Mouse (Mus musculus) lung, adult 18-20 months (tissue): Measurements from ENCODE around the gene Tsr3.
A peak's percentile ranks its signal among the peaks of the same experiment; 100 is the strongest.

Source experiments
- DNase-seq, 2 experiments: peaks; one replicate each; pipeline ENCODE4 v3.0.0; 2022; ENCODE audit warnings: mixed read lengths in 2 of 2

The Tsr3 gene

GRCm38 (mm10) chr17:25244239-25244638, 4.3 kb downstream of the Tsr3 start:
- DNase-seq, result no peak

DNA sequence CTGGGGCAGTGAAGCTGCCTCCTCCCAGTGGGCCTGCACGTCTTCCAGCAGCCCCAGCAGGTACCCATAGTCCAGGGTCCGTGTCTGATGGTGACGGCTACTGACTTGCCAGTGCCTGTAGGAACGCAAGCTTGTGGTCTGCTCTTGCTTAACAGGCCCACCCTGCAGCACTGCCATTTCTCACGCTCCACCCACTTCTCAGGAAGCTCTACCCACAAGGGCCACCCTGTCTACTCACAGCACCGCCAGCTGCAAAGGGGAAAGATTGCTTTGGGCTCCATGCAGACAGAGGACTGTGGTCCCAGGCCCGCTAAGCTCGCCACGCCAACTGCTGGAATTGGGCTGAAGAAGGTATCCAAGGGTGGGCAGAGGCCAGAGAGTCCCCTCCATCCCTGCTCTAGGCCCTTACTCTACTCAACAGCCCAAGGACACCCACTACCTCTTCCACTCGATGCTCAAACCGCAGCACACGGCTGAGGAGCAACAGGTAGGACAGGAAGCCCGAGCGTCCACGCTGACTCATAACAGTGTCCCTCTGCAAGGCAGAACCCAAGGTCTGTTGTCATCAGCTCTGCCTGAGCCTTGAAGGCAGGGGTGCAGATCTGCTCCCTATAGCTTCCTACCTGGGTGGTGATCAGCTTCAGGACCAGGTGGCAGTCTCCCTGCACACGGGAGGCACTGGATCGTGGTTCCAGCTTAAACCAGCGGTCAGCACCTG, 8.2 kb downstream of the Tsr3 start:
- DNase-seq, result no peak

GRCm38 (mm10) chr17:25250181-25250835, 10.3 kb downstream of the Tsr3 start:
- no peak for DNase-seq

DNA sequence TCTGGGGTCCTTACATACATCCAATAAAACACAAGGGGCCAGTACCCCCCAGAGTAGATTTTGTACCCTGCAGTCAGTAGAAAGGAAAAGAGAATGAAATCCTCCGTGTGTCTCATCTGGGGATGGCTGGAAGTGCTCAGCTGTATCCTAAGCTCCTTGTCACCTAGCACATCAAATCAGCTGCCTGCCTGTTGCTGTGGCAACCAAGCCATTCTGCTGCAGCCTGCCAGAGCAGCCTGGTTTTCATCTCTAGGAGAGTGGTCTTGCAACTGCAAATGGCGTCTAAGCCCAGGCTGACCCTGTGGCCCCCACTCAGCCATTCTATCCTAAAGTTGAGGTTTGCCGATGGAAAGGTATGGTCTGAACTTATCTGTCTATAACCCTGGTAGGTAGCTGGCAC, 12.7 kb downstream of the Tsr3 start:
- no peak for DNase-seq

DNA sequence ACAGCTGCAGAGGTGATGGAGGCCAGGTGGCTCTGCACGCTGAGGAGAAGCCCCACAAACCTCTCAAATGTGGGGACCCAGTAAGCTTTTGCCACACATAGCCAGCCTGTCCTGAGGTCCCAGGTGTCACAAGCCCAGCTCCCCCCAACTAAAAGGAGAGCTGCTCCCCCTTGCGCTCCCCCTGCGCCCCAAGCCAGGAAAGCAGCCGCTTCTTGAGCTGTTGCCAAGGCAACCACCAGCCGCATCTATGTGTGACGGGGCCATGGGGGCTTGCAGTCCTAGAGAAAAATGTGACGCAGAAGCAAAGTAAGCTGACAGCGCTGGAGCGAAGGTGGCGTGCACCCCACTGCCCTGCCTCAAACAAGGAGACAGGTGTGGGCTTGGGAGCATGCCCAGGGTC, 13.8 kb downstream of the Tsr3 start:
- DNase-seq, result no peak

DNA sequence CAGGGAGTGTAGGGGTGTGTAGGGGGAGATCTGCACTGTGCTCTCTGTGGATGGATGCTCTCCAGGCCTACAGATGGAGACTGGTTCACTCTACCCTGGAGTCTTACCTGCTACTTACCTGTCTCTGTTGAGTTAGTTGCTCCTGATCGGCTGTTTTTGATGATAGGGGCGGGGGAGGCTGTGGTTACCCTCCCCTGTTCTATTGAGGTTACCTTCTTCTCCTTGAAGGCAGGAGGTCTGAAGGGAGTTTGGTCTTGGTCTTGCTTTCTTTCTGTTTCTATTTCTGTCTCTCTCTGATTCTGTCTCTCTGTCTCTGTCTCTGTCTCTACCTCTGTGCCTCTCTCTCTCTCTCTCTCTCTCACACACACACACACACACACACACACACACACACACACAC, 15.1 kb downstream of the Tsr3 start:
- no peak for DNase-seq

DNA sequence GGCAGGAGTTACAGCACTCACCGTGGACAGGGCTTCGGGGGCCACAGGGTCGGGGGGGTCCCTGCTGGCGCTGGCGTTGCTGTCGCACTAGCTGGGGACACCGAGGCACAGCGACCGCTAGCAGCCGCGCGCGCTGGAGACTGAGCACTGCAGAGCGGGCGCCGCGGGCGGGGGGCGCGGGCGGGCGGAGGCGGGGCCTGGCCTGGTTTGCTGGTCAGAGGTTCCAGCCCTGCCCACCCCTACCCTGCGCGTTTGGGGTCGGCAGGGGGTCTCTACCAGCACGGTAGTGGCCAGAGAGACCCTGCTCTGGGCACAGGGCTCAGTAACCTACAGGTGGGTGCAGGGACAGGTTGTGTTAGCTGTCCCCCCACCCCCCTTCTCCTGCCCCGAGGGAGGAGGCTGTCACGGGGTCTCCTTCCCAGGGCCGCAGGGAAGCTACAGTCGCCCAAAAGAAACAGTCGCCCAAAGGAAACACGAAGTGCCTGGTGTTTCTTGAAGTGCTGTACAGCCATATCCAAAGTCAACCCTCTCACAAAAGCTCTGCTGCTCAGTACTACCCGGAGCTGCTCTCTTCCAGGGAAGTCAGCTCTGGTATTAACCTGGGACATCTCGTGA, 16.3 kb downstream of the Tsr3 start, which contains the start of gene Baiap3:
TSS of gene Baiap3 (minus strand) at position 225 of the 615 bp plus-strand sequence.
- no peak for DNase-seq

DNA sequence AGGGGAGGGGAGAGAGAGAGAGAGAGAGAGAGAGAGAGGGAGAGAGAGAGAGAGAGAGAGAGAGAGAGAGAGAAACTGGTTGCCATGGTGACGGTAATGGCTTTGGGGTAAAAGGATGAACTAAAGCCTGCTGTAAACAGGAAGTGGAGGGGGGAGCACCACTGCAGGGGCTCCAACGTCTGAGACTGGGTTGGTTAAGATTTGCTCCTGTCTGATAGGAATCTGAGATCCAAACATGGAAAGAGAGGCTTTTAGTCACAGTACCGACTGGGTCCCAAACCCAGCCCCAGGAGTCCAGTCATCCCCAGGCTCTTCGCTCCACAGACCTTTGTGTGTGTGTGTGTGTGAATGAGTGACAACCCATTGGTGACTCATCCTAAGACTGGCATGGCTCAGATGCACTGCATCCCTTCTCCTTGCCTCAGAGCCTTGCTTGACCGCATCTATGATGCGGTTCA, 17.9 kb downstream of the Tsr3 start:
- DNase-seq, result no peak

GRCm38 (mm10) chr17:25264453-25264852, 24.5 kb downstream of the Tsr3 start:
- DNase-seq, result no peak

GRCm38 (mm10) chr17:25270795-25271335, 30.9 kb downstream of the Tsr3 start:
- peak; percentile 21 to 57 for DNase-seq

DNA sequence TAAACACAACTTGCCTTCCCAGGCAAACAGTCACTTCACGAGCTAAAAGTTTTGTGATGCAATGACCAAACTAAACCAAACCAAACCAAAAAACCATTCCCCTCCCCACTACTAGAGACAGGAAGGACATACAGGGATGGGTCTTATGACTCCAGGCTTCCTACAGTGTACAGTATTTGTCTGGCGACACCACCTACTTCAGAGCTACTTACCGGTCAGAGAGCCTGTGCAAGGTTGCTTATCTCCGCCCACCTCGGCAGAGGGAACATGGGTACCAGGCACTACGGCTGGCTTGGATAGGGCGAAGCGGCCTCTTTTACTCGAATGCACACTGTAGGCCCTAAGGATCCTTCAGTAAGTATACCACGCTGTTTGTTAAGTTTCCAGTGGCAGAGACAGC, 32.4 kb downstream of the Tsr3 start:
- peak; percentile 52 to 62 for DNase-seq

- DNase-seq, result peak; percentile 89 to 91
Observed at GRCm38 (mm10) chr17:25272951-25273705, 33.2 kb downstream of the Tsr3 start.

GRCm38 (mm10) chr17:25273706-25274501, 33.9 kb downstream of the Tsr3 start:
- DNase-seq, result peak; percentile 94 to 96

- DNase-seq, result no peak
Observed at GRCm38 (mm10) chr17:25274571-25275346, 34.8 kb downstream of the Tsr3 start, which contains the start of gene Ube2i. Gene Ube2i, minus strand, starts transcription at chr17:25274622.

DNA sequence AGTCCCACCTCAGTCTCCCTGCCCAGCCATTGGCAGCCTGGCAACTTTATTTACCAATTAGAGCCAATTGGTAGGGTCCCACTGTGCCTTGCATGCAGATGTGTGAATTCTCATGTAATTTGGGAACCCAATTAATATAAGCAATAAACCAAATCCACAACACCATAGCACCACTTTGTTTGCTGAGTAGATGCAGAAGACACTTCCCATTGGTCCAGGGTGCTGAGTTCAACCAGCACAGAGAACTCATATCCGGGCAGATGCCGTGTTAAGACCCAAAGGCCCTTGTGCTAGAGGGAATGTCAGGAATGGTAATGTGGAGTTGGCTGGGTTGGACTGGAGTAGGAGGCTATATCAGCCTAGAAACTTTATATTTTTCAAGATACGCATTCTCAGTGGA, 35.9 kb downstream of the Tsr3 start:
- no peak for DNase-seq

GRCm38 (mm10) chr17:25282133-25282532, 42.2 kb downstream of the Tsr3 start:
- DNase-seq, result peak; percentile 78 to 83

DNA sequence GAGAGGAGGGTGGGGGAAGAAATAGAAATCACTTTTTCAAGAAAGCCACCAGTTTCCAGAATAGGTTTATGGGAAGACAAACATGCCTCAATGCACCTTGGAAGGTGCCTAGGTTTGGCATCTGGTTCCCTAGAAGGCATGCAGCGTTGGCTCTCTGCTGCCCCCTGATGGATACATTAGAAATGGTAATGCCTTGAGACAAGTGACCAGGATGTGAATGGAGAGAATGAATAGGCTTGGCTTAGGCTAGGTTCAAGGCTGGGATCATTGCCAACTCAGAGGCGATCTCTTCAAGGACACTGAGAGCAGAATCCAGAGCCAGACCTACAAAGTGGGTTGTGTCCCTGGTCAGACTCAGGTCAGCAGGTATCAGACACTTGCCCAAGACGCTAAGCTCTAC, 45.1 kb downstream of the Tsr3 start:
- peak; percentile 66 to 76 for DNase-seq

GRCm38 (mm10) chr17:25288842-25289241, 48.9 kb downstream of the Tsr3 start:
- DNase-seq, result peak in 1 of 2 experiments; percentile 17

GRCm38 (mm10) chr17:25290411-25290810, 50.4 kb downstream of the Tsr3 start:
- DNase-seq, result no peak
